Mouse (Mus musculus): ENCODE data around the gene Slc12a9.

Gene Slc12a9

GRCm38 (mm10) chr5:137307071-137307912, 26.1 kb downstream of the Slc12a9 start, which contains the start of gene Srrt:
Srrt (minus strand) TSS chr5:137307674.
- DNase-seq, result peak; percentile 91

DNA sequence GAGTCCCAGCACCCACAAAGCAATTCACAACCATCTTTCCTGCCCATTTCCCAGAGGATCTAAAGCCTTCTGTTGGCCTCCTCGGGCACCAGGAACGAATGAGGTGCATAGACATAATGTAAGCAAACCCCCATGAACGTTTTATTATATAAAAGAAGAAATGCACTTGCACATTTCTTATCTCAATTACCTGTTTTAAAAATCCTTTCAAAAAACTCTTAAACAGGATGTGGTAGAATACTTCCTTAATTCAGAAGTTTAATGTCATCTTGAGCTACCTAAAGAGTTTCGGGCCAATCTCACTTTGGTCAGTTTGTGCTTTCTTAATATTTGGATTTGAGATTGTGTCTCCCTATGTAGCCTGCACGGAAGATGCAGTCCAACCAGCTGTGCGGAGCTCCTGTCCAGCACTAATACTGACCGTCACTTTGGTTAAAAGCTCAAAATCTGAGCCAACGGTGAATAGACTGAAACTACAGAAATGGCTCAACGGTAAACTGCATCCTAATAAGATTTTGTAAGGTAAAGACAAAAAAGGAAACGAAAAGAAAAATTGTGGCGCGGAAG, 26.9 kb downstream of the Slc12a9 start:
- DNase-seq, result no peak

GRCm38 (mm10) chr5:137305822-137306221, 27.6 kb downstream of the Slc12a9 start:
- no peak for DNase-seq

DNA sequence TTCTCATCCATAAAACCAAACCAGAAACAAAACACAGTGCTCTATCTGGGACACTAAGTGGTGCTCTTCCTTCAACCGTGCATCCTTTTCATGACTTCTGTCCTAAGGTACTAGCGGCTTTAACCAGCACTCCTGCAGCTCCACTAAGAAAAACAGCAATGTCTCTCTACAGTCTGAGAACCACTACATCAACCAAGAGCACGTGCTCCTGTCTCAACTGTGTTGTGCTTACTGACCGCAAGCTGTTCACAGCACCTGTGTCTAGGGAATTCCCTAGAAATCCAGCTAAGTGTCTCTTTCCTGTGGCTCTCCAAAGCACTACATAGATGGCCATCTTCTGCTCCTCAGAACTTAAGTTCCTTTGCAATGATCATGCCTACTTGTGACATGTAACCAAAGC, 28.6 kb downstream of the Slc12a9 start:
- DNase-seq, result no peak

GRCm38 (mm10) chr5:137304165-137304564, 29.2 kb downstream of the Slc12a9 start:
- no peak for DNase-seq

GRCm38 (mm10) chr5:137303609-137304008, 29.8 kb downstream of the Slc12a9 start:
- no peak for DNase-seq

DNA sequence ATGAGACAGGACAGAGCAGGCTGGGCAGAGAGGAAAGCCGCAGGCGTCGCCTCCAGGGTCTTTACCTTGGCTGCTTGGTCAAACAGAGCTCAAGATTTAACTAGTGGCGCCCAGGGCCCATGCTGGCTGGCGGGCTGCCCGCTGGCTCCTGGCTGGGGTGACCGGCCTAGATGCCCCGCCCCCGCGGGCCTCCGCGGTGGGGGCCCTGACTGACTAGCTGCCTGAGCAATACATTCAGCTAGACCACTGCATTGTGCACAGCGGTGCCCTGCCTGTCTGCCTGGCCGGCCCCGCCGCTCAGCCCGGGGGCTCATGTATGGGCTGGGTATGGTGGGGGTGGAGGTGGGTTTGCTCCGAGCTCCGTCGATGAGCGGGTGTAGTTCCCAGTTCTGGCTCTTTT, 32.1 kb downstream of the Slc12a9 start:
- DNase-seq, result no peak

- DNase-seq, result no peak
Measured at GRCm38 (mm10) chr5:137299240-137299639, 34.2 kb downstream of the Slc12a9 start.

GRCm38 (mm10) chr5:137297126-137297525, 36.3 kb downstream of the Slc12a9 start:
- DNase-seq, result no peak

DNA sequence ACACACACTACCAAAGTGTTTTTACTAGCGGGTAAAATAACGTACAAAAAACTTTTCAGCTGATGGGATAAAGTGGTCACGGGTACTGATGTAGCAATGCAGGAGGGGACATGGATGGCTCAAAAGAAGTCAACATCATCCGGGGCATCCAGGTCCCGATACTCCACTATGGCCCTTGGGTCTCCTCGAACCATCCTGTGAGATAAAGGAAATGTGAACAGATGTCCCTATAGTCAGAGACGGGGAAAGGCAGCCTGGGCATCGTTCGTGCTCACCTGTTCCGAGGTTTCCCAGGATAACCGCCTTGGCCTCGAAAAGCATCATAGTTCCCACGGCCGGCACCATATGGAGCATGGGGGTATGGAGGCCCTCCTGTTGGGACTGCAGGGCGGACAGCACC, 37.7 kb downstream of the Slc12a9 start:
- no peak for DNase-seq

DNA sequence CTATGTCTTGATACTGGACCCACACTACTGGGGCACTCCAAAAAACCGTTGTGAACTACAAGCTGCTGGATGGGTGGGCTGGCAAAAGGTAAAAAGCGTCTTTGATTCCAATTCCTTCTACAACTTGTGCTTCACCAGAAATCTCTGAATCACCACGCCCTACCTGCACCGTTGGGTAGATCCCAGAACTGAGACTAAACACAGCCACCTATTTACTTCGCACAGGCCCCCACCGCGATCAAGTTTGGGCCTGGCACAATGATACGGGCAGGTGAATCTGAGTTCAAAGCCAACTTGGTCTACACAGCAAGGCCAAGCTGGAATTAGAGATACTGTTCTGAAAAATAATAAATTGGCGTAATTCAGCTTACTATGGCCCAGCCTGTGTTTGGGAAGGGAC, 38.1 kb downstream of the Slc12a9 start:
- DNase-seq, result no peak

DNA sequence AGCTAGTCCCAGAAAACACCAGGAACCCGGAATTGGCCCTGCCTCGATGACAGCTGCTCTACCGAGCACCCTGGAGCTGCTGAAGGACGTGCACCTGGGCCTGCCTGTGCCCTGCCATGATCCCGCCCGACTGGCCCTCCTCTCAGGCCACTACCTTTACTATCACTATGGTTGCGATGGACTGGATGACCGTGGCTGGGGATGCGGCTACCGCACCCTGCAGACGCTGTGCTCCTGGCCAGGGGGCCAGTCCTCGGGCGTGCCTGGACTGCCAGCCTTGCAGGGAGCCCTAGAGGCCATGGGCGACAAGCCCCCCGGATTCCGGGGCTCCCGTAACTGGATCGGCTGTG, 38.7 kb downstream of the Slc12a9 start:
- DNase-seq, result no peak

DNA sequence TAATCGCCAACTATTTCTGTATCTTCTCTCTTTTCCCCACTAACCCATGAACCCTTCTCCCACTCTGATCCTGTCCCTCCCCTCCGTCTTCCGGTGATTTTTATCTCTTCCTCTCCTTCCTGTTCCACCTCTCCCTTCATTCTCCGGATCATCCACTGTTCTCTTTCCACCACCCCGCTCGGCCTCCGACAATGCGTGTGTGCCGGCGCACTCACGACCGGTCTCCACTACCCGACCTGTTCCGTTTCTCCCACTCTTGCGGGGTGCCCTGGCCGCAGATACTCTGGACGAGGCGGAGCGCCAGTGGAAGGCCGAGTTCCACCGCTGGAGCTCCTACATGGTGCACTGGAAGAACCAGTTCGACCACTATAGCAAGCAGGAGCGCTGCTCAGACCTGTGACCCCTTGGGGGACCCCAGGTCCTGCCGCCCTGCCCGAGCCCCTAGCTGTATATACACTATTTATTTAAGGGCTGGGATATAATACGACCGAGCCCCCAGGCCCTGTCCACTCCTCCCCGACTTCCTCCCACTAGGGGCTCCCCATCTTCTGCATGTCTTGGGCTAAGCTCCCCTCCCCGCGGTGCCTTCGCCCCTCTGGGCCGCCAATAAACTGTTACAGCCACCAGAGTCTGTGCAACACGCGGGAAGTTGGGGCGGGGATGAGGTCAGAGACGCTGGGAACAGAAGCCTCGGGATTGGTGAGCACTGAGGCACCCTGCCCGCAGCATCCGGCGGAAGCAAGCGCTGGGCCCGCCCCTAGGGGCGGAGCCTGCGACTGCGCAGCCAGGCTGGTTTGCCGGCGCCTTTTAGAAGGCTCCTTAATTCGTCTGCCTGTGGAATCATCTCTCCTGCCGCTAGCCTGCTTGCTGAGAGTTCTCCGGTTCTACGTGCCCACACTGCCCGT, 39.3 kb downstream of the Slc12a9 start, which contains the start of gene Ufsp1:
Gene Ufsp1, plus strand, starts transcription at position 791 of the 905 bp plus-strand sequence.
- peak; percentile 94 for DNase-seq

GRCm38 (mm10) chr5:137293282-137293681, 40.1 kb downstream of the Slc12a9 start:
- peak; percentile 79 for DNase-seq

DNA sequence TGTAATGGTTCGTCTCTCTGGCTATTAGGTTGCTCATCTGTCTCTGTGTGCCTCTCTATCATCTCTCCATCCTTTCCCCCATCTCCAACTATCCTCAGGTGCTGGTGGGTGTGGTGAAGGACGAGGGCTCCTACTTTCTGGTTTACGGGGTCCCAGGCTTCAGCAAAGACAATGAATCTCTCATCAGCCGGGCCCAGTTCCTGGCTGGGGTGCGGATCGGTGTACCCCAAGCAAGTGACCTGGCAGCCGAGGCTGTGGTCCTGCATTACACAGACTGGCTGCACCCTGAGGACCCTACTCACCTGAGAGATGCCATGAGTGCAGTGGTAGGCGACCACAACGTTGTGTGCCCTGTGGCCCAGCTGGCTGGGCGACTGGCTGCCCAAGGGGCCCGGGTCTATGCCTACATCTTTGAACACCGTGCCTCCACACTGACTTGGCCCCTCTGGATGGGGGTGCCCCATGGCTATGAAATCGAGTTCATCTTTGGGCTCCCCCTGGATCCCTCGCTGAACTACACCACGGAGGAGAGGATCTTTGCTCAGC, 41.9 kb downstream of the Slc12a9 start:
- no peak for DNase-seq

DNA sequence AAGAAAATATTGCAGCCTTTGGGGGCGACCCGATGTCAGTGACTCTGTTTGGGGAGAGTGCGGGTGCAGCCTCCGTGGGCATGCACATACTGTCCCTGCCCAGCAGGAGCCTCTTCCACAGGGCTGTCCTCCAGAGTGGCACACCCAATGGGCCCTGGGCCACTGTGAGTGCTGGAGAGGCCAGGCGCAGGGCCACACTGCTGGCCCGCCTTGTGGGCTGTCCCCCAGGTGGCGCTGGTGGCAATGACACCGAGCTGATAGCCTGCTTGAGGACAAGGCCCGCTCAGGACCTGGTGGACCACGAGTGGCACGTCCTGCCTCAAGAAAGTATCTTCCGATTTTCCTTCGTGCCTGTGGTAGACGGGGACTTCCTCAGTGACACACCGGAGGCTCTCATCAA, 42.7 kb downstream of the Slc12a9 start:
- peak; percentile 78 for DNase-seq

GRCm38 (mm10) chr5:137289591-137290365, 43.6 kb downstream of the Slc12a9 start:
- DNase-seq, result no peak

- peak; percentile 25 for DNase-seq
Measured at GRCm38 (mm10) chr5:137288999-137289470, 44.4 kb downstream of the Slc12a9 start.

- no peak for DNase-seq
Measured at GRCm38 (mm10) chr5:137287953-137288743, 45.2 kb downstream of the Slc12a9 start.

DNA sequence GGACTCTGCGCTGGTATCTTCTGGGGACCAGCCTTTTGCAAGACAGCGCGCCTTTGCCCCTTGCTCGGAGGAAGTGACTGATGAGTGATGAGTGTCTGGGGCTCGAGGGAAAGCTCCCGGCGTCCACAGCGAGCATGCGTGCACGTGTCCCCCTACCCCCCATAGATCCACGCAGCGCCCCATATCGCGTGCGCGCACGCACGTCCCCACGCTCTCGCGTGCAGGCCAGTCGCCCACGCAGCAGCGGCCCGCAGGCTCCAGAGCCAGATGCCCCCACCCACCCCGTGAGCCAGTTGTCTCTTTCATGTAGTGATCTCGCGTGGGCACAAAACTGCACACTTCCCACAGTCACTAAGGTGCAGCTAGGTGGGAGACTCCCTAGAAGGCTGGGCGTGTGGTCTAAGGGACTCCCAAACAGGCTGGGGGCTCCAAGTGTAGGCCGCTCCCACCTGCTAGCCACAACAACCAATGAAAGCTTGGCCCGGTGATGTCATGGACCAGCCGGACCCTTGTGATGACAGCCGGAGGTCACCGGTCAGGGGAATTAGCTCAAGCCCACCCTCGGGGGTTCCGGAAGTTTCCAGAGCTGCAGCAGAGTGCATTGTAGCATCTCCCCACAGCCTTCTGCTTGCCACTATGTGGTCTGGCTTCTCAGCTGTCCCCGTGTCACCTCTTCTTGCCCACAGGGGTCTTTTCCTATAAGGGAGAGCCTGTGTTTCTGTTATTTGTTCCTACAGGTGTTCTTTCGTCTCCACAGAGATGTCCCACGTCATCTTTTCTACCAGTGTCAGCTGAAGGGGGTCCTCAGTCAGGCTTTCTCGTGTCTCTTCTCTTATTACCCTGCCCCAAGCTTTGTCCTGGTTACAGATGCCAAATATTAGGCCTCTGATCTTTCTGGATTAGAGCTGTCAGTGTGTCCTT, 46.1 kb downstream of the Slc12a9 start, which contains the start of gene Ache:
Gene Ache, plus strand, starts transcription at position 488 of the 921 bp plus-strand sequence.
- no peak for DNase-seq

Data from lung, postnatal 14 days (tissue).